Mouse (Mus musculus) left cerebral cortex, postnatal 14 days (tissue): Measurements from ENCODE around the gene Hoxb9. TPM values are rescaled to one million over a fixed set of nuclear protein-coding genes. Genes with fewer than 3 reads are reported as not detected.
A peak's percentile ranks its signal among the peaks of the same experiment; 100 is the strongest.

Experiments used
- DNase-seq, 2 experiments: peaks; one replicate each; pipeline ENCODE4 v3.0.0; 2021 to 2022; ENCODE audit warnings: low spot score in 2 of 2, mixed read lengths in 1 of 2
- intact Hi-C: fragments of 180-260 bp; cut with DNase I; formaldehyde crosslinking; loops from one replicate; pipeline ENCODE4 v1.15.1; 2025
- total RNA-seq, 2 experiments: library from RNA; stranded (reverse); gene quantifications; 2 replicates each; pipeline ENCODE4 v1.2.3; 2021

Hoxb9 gene
- total RNA-seq, 2 experiments from 2014 or later: not detected

- intact Hi-C loops: no loop called here
- no peak for DNase-seq
Measured at GRCm38 (mm10) chr11:96263636-96264389, 7.4 kb upstream of the Hoxb9 start.

GRCm38 (mm10) chr11:96264390-96265020 is 6.8 kb upstream of the Hoxb9 start:
- DNase-seq: no peak
- intact Hi-C loops: no loop called here

GRCm38 (mm10) chr11:96265954-96266353 is 5.3 kb upstream of the Hoxb9 start:
- DNase-seq: no peak
- intact Hi-C loops: no loop called here

- intact Hi-C loops: no loop called here
- no peak for DNase-seq
Measured at GRCm38 (mm10) chr11:96267021-96267920, 4.0 kb upstream of the Hoxb9 start.

DNA sequence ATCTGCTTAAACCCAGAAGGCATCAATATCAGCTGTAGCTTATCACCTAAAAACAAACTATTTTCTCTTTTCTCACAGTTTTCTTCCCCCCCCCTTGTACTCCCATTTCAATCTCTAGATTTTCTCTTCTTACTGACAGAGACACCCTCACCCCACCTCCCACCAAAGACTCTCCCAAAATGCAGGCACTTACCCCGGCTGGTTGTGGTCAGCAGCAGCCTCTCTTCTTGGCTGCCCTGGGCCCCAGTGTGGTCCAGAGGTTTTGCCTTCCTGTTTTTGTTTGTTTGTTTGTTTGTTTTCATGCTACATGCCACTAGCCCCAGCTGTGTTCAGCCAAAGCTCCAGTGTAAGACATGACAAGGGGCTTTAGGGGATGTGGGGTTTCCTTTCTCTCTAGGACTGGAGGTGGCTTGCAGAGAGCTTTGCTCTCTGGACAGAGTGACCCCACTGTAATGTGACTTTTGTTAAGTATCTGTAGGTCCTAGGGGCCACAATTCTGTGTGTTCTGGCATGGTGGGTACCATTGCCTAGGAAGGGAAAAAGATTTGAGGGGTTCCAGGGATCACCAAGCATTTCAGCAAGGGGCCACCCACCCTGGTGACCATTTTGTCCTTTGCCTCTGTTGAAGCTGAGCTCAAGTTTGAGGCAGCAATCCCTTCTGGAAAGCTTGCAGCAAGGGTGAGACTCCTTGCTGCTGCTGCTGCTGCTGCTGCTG is 3.1 kb upstream of the Hoxb9 start:
- intact Hi-C loops: no loop called here
- DNase-seq: no peak

- intact Hi-C loops: no loop called here
- DNase-seq: no peak
Measured at GRCm38 (mm10) chr11:96269869-96270268, 1.4 kb upstream of the Hoxb9 start.

DNA sequence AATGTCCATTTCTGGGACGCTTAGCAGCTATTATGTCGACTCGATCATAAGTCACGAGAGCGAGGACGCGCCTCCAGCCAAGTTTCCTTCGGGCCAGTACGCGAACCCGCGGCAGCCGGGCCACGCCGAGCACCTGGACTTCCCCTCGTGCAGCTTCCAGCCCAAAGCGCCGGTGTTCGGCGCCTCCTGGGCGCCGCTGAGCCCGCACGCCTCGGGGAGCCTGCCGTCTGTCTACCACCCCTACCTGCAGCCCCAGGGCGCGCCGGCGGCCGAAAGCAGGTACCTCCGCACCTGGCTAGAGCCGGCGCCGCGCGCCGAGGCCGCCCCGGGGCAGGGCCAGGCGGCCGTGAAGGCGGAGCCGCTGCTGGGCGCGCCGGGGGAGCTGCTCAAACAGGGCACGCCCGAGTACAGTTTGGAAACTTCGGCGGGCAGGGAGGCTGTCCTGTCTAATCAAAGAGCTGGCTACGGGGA is 319 bp downstream of the Hoxb9 start:
- intact Hi-C loops: no loop called here
- no peak for DNase-seq

DNA sequence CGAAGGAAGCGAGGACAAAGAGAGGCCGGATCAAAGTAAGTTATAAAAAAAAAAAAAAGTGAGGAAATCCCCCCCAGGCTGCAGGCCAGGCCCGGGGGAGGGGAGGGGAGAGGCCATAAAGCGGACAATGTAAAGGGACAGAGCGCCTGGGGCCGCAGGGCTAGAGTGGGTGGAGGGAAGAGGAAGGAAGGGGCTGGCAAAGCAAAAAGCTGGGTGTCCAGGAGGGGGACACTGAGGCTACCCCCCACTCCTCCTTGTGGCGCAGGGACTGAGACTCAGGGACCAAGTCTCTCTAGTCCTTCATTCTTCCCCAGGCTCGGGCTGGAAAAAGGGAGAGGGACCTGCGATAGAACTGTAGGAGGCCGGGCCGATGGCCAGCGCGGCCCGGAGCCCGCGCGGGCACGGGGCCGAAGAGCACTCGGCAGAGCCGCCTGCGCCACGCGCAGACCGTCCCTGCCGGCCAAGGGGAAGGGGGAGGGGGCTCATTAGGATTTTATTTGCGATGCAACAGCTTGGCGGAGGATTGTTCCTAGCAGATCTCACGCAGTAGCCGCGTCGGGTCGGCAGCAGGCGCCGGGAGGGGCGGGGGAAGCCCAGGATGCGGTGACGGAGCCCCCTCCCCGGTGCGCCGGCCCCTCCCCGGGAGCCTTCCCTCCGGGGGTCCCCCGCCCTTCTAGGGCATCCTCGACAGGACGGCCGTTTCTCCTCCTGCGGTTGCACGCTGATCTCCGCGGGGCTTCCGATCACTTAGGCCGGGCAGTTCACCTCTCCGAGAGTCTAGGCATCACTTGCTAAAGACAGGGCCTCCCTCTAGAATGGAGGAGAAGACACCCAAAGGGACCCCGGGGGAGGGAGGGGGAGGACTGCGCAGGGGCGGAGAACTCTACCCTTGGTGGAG is 1.0 kb downstream of the Hoxb9 start:
- no peak for DNase-seq
- intact Hi-C loops: no loop called here

GRCm38 (mm10) chr11:96274428-96274827 is 3.2 kb downstream of the Hoxb9 start:
- DNase-seq: no peak
- intact Hi-C loops: no loop called here

DNA sequence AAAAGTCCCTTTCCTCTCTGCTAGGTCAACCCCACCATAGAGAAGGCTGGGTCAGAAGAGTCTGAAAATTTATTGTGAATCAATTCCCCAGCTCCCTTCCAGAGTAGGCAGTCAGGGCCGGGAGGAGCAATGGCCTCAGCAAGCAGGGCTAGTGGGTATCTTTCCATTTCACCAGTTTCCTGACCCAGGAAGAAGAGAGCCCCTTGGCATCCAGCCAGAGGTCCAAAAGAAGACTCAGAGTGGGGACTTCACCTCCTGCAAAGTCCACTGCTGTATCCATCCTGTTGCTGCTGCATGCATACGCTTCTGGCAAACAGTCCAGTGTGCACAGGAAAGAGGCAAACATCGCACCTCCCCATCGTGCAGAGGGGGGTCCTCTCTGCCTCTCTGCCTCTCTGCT is 4.6 kb downstream of the Hoxb9 start:
- no peak for DNase-seq
- intact Hi-C loops: loop anchor here (5.0 kb wide), 3 partner anchors 346 to 586 kb away; no protein-coding TSS in a partner anchor

DNA sequence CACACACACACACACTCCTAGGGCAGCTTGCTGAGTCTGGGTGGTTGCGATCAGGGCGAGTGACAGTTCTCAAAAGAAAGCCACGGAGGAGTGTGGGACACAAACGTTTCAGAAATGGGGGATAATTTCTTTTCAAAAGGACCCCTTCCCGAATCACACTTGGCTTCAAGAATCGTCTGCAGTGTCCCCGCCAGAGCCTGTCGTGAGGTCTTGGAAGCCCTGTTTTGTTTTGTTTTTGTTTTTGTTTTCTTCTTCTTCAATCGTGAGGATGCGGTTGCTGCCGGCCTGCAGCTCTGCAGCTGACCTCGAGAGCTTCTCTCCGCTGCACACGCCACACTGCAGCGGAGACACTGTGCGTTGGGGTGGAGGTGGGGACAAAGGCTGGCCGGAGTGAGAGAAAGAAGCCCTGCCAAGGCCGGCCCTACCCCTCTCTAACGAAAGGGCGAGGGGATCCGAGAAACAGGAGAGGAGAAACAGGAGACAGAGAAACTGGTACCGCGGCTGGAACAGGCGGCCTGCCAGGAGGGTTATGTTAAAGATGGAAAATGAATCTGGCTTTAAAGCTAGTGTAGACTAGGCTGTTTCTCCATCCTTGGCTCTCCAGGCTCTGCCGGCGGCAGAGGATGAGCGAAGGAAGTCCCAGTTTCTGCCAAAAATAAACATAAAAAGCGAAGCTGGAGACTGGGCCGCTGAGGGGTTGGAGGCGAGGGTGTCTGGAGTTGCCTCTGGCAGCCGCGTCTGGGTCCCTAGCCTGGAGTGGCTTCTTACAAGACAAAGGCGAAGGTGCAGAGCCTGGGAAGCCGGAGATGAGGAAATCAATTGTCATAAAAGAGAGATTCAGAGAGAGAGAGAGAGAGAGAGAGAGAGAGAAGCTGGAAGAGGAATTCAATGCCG is 6.1 kb downstream of the Hoxb9 start:
- DNase-seq: no peak
- intact Hi-C loops: loop anchor here (5.0 kb wide), 3 partner anchors 345 to 585 kb away; no protein-coding TSS in a partner anchor

DNA sequence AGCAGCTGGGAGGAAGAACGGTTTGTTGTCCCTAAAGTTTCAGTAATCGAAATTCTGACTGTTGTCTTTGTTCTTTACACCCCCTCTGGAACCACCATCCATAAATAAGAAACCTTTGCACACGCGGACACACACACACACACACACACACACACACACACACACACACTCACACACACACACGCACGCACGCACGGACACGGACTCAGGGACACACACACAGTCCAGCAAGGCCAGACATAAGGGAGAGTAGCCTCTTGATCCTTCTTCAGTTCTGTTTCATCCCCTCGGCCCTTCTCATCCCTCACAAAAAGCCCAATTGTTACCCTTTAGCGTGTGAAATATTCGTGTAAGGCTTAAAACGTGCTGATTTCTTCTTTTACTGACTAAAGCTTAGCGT is 7.1 kb downstream of the Hoxb9 start:
- no peak for DNase-seq
- intact Hi-C loops: loop anchor here (5.0 kb wide), 3 partner anchors 344 to 584 kb away; no protein-coding TSS in a partner anchor

DNA sequence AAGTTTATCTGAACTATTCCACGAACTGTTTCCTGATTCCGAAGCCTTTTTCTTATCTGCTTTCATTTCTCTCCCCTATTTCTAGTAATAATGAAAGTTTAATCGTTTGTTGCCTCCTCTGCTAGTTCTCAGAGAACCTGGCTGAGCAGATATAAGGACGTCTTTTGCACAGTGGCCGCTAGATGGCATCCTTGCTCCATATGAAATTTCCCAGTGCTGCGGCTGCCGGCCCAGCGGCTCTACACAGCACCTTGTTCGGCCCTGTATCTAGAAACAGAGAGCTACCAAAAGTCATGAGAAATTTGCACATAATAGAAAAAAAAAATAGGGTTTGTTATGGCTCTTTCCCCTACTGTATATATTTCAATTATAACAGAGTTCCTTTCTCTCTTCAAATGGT is 7.5 kb downstream of the Hoxb9 start:
- intact Hi-C loops: loop anchor here (5.0 kb wide), 3 partner anchors 344 to 584 kb away; no protein-coding TSS in a partner anchor

GRCm38 (mm10) chr11:96279421-96280233 is 8.4 kb downstream of the Hoxb9 start:
- intact Hi-C loops: loop anchor here (5.0 to 10.0 kb wide), 4 partner anchors 343 to 735 kb away; partner anchors contain the start of gene Sp6
- DNase-seq: no peak

More for the DNA sequence above, 7.5 kb downstream of the Hoxb9 start:
- peak; percentile 61 to 89 for DNase-seq

- no peak for DNase-seq
- intact Hi-C loops: loop anchor here (10.0 kb wide), 1 partner anchor 734 kb away; the partner anchor contains the start of gene Sp6
Measured at GRCm38 (mm10) chr11:96280399-96281378, 9.4 kb downstream of the Hoxb9 start.
